Mouse (Mus musculus) hindbrain, postnatal 0 days (tissue): Measurements from ENCODE around the gene Hnrnpa3. TPM values are rescaled to one million over a fixed set of nuclear protein-coding genes. Genes with fewer than 3 reads are reported as not detected.
"Not testable (repeated sequence)": the region's sequence is repeated elsewhere in the genome, so short reads cannot be mapped to it uniquely, and the experiment has no call there.

ENCODE experiments used
- ATAC-seq: fragments of 200-750 bp; cut with Nextera tagmentation; 2 replicates; pipeline ENCODE4 v1.8.0; 2017; ENCODE audit warnings: mild to moderate bottlenecking, moderate TSS enrichment, moderate library complexity
- DNase-seq: peaks from one replicate; pipeline ENCODE4 v3.0.0-alpha.2; 2015; ENCODE audit warnings: low spot score
- H3K27ac ChIP-seq: fragments of 300-500 bp; sonication (generic); 2 replicates; pipeline ENCODE4 v1.5.1; 2014; ENCODE audit warnings: mild to moderate bottlenecking
- H3K27me3 ChIP-seq: fragments of 300-500 bp; sonication (generic); 2 replicates; pipeline ENCODE4 v1.6.1; 2014; ENCODE audit warnings: low read length, mixed read lengths; ENCODE audit not compliant: insufficient read depth
- H3K36me3 ChIP-seq: fragments of 300-500 bp; sonication (generic); 2 replicates; pipeline ENCODE4 v1.6.1; 2014; ENCODE audit warnings: low read length, mixed read lengths; ENCODE audit not compliant: insufficient read depth
- H3K4me1 ChIP-seq: fragments of 300-500 bp; sonication (generic); 2 replicates; pipeline ENCODE4 v1.6.1; 2014; ENCODE audit warnings: antibody characterized with exemption, low read length, mixed read lengths; ENCODE audit not compliant: insufficient read depth
- H3K4me2 ChIP-seq: fragments of 300-500 bp; sonication (generic); 2 replicates; pipeline ENCODE4 v1.6.1; 2014; ENCODE audit warnings: low read depth, mild to moderate bottlenecking, low read length, moderate library complexity, mixed read lengths
- H3K4me3 ChIP-seq: fragments of 300-500 bp; sonication (generic); 2 replicates; pipeline ENCODE4 v1.5.1; 2014; ENCODE audit warnings: low read length
- H3K9ac ChIP-seq: fragments of 300-500 bp; sonication (generic); replicated peaks from 2 replicates; pipeline ENCODE4 v1.6.1; 2014; ENCODE audit warnings: mild to moderate bottlenecking, low read length, moderate library complexity, mixed read lengths
- H3K9me3 ChIP-seq: fragments of 300-500 bp; sonication (generic); 2 replicates; pipeline ENCODE4 v1.6.1; 2016; ENCODE audit warnings: low read length, mixed read lengths
- CTCF ChIP-seq: IDR thresholded peaks from 2 replicates; pipeline ENCODE4 v1.5.1; 2016; ENCODE audit warnings: antibody characterized with exemption, control low read depth, low read depth
- WGBS: fragments of 180-500 bp; shearing (Covaris S2); extraction: QIAGEN DNeasy Blood & Tissue Kit; methylation state at CpG from one replicate; pipeline ENCODE4 v1.1.7; 2014; 5-methylcytosine and 5-hydroxymethylcytosine counted together
- polyA plus RNA-seq: library from polyadenylated mRNA; unstranded; fragments of >200 nt; fragmentation: Nextera tagmentation; extraction: Ambion mirVana; gene quantifications from 2 replicates; pipeline ENCODE4 v1.2.1, GENCODE M21; 2015
- total RNA-seq: library from RNA; depleted of rRNA; stranded (reverse); fragments of >200 nt; gene quantifications from 2 replicates; pipeline ENCODE4 v1.2.3, GENCODE M21; 2014; rRNA removed

The Hnrnpa3 gene
- total RNA-seq (64.9 and 67.8 TPM in 2 replicates), polyA plus RNA-seq (131 and 137 TPM in 2 replicates)

GRCm38 (mm10) chr2:75658727-75659628 lies at the start of gene Hnrnpa3:
TSS of gene Hnrnpa3 (plus strand) at chr2:75659261.
- no peaks in the 10 kb centered on the region for H3K27me3 ChIP-seq
- H3K4me2 ChIP-seq: peak within 1 kb of the TSS; percentile 82
- peaks cover 15% of the 10 kb centered on the region for H3K36me3 ChIP-seq
- peak; percentile 97 for ATAC-seq
- H3K9me3 ChIP-seq: no peaks in the 10 kb centered on the region
- peak within 1 kb of the TSS; percentile 99 for H3K27ac ChIP-seq
- WGBS: under 1% methylated on average over 75 of the region's 102 CpGs
- peak; percentile 21; the same call in 1 of the 2 replicates for TF ChIP-seq CTCF
- peak; percentile 100 for DNase-seq
- H3K4me1 ChIP-seq: 0 out of 2 replicates have a peak, but pooled peaks cover 10% of the 10 kb centered on the region
- peak within 1 kb of the TSS; percentile 90 for H3K4me3 ChIP-seq
- peak within 1 kb of the TSS; percentile 98 for H3K9ac ChIP-seq

GRCm38 (mm10) chr2:75609971-75610370 lies 49.1 kb upstream of the Hnrnpa3 start:
- no peaks in the 10 kb centered on the region for H3K4me1 ChIP-seq
- no peak for DNase-seq
- no peaks in the 10 kb centered on the region for H3K9me3 ChIP-seq
- 60% methylated on average over 15 of the region's 15 CpGs for WGBS
- TF ChIP-seq CTCF: no peak
- H3K27ac ChIP-seq: no peak overlapping the region
- no peaks in the 10 kb centered on the region for H3K36me3 ChIP-seq
- 0 out of 2 replicates have a peak, but pooled peaks have one; percentile 25 for ATAC-seq
- H3K27me3 ChIP-seq: no peaks in the 10 kb centered on the region
- peak overlapping the region; percentile 21 for H3K4me3 ChIP-seq
- peak overlapping the region; percentile 49 for H3K4me2 ChIP-seq
- no peak overlapping the region for H3K9ac ChIP-seq

GRCm38 (mm10) chr2:75610602-75611001 lies 48.5 kb upstream of the Hnrnpa3 start:
- WGBS: 89% methylated on average over 7 of the region's 7 CpGs
- DNase-seq: not testable (repeated sequence)

GRCm38 (mm10) chr2:75611041-75611805 lies 47.8 kb upstream of the Hnrnpa3 start:
- no peak overlapping the region for H3K9ac ChIP-seq
- H3K4me1 ChIP-seq: no peaks in the 10 kb centered on the region
- H3K36me3 ChIP-seq: no peaks in the 10 kb centered on the region
- no peak overlapping the region for H3K27ac ChIP-seq
- no peaks in the 10 kb centered on the region for H3K27me3 ChIP-seq
- DNase-seq: no peak
- no peak for ATAC-seq
- H3K4me3 ChIP-seq: no peak overlapping the region
- H3K4me2 ChIP-seq: no peak overlapping the region
- TF ChIP-seq CTCF: no peak
- 87% methylated on average over 15 of the region's 15 CpGs for WGBS
- H3K9me3 ChIP-seq: no peaks in the 10 kb centered on the region

More at GRCm38 (mm10) chr2:75610602-75611001, 48.5 kb upstream of the Hnrnpa3 start:
- not testable (repeated sequence) for H3K27ac ChIP-seq, ATAC-seq, H3K9me3 ChIP-seq, H3K36me3 ChIP-seq, H3K4me1 ChIP-seq, H3K9ac ChIP-seq, H3K4me2 ChIP-seq, H3K27me3 ChIP-seq, H3K4me3 ChIP-seq
- peak; percentile 46 for TF ChIP-seq CTCF

- no peak for TF ChIP-seq CTCF
- H3K4me3 ChIP-seq: no peak overlapping the region
- WGBS: 86% methylated on average over 2 of the region's 2 CpGs
- DNase-seq: no peak
- H3K27me3 ChIP-seq: no peaks in the 10 kb centered on the region
- ATAC-seq: no peak
- H3K9ac ChIP-seq: no peak overlapping the region
- no peaks in the 10 kb centered on the region for H3K36me3 ChIP-seq
- H3K4me2 ChIP-seq: no peak overlapping the region
- no peaks in the 10 kb centered on the region for H3K9me3 ChIP-seq
- no peaks in the 10 kb centered on the region for H3K4me1 ChIP-seq
- no peak overlapping the region for H3K27ac ChIP-seq
Observed at GRCm38 (mm10) chr2:75612006-75612405, 47.1 kb upstream of the Hnrnpa3 start.

GRCm38 (mm10) chr2:75612981-75613567 lies 46.0 kb upstream of the Hnrnpa3 start:
- Histone ChIP-seq H3K4me1 (no peaks in the 10 kb centered on the region), H3K27me3 (no peaks in the 10 kb centered on the region), H3K9me3 (no peaks in the 10 kb centered on the region), H3K4me3 (no peak overlapping the region), H3K27ac (no peak overlapping the region), H3K36me3 (no peaks in the 10 kb centered on the region), H3K9ac (no peak overlapping the region), H3K4me2 (peak overlapping the region; percentile 10; the same call in 1 of the 2 replicates)
- 23% methylated on average over 14 of the region's 14 CpGs for WGBS
- ATAC-seq (no peak), DNase-seq (no peak)
- no peak for TF ChIP-seq CTCF
